Mouse (Mus musculus) hindbrain, embryonic 16.5 days (tissue): ENCODE measurements around the gene Ttc38. TPM values are rescaled to one million over a fixed set of nuclear protein-coding genes. Genes with fewer than 3 reads are reported as not detected.

Experiments
- ATAC-seq: fragments of 200-750 bp; cut with Nextera tagmentation; 2 replicates; pipeline ENCODE4 v1.8.0; 2017; ENCODE audit warnings: moderate TSS enrichment, moderate library complexity
- H3K27ac ChIP-seq: fragments of 300-500 bp; sonication (generic); 2 replicates; pipeline ENCODE4 v1.5.1; 2014; ENCODE audit warnings: low read depth, mild to moderate bottlenecking, control low read depth, low read length, moderate library complexity
- H3K27me3 ChIP-seq: fragments of 300-500 bp; sonication (generic); replicated peaks from 2 replicates; pipeline ENCODE4 v1.6.1; 2014; ENCODE audit warnings: low read length; ENCODE audit not compliant: control insufficient read depth, insufficient read depth
- H3K36me3 ChIP-seq: fragments of 300-500 bp; sonication (generic); 2 replicates; pipeline ENCODE4 v1.6.1; 2014; ENCODE audit warnings: mild to moderate bottlenecking, low read length, moderate library complexity, mixed read lengths; ENCODE audit not compliant: control insufficient read depth, insufficient read depth
- H3K4me1 ChIP-seq: fragments of 300-500 bp; sonication (generic); 2 replicates; pipeline ENCODE4 v1.6.1; 2014; ENCODE audit warnings: low read depth, low read length; ENCODE audit not compliant: control insufficient read depth, insufficient read depth
- H3K4me2 ChIP-seq: fragments of 300-500 bp; sonication (generic); 2 replicates; pipeline ENCODE4 v1.6.1; 2014; ENCODE audit warnings: mild to moderate bottlenecking, low read length, control low read depth, moderate library complexity
- H3K4me3 ChIP-seq: fragments of 300-500 bp; sonication (generic); 2 replicates; pipeline ENCODE4 v1.5.1; 2014; ENCODE audit warnings: mild to moderate bottlenecking, low read length, control low read depth, moderate library complexity
- H3K9ac ChIP-seq: fragments of 300-500 bp; sonication (generic); 2 replicates; pipeline ENCODE4 v1.6.1; 2014; ENCODE audit warnings: low read depth, mild to moderate bottlenecking, control low read depth, low read length, moderate library complexity
- H3K9me3 ChIP-seq: fragments of 300-500 bp; sonication (generic); 2 replicates; pipeline ENCODE4 v1.6.1; 2014; ENCODE audit warnings: mild to moderate bottlenecking, low read length, moderate library complexity; ENCODE audit not compliant: control insufficient read depth
- WGBS: fragments of 180-500 bp; shearing (Covaris S2); extraction: QIAGEN DNeasy Blood & Tissue Kit; methylation state at CpG from one replicate; pipeline ENCODE4 v1.1.7; 2014; 5-methylcytosine and 5-hydroxymethylcytosine counted together
- polyA plus RNA-seq: library from polyadenylated mRNA; unstranded; fragments of >200 nt; fragmentation: Nextera tagmentation; extraction: Ambion mirVana; gene quantifications from 2 replicates; pipeline ENCODE4 v1.2.1, GENCODE M21; 2015

The Ttc38 gene
- polyA plus RNA-seq, 1 experiment from 2014 or later = 3.2 TPM

- no peak overlapping the region; the same call in 1 of the 2 replicates for H3K27ac ChIP-seq
- no peak overlapping the region for H3K4me2 ChIP-seq
- H3K27me3 ChIP-seq = no peaks in the 10 kb centered on the region
- peaks cover 30% of the 10 kb centered on the region for H3K36me3 ChIP-seq
- 91% methylated on average over 7 of the region's 7 CpGs for WGBS
- no peak for ATAC-seq
- no peak overlapping the region for H3K4me3 ChIP-seq
- H3K9ac ChIP-seq = peak overlapping the region; percentile 8; the same call in 1 of the 2 replicates
- peaks cover 4% of the 10 kb centered on the region; the same call in 1 of the 2 replicates for H3K4me1 ChIP-seq
- no peaks in the 10 kb centered on the region for H3K9me3 ChIP-seq
These were observed 61.8 kb downstream of the Ttc38 start for GRCm38 (mm10) chr15:85893871-85894270.

GRCm38 (mm10) chr15:85896284-85896683 lies 64.2 kb downstream of the Ttc38 start:
- Histone ChIP-seq H3K27ac (no peak overlapping the region), H3K9ac (no peak overlapping the region), H3K4me1 (peaks cover 4% of the 10 kb centered on the region; the same call in 1 of the 2 replicates), H3K4me2 (no peak overlapping the region), H3K9me3 (no peaks in the 10 kb centered on the region), H3K4me3 (no peak overlapping the region), H3K36me3 (peaks cover 30% of the 10 kb centered on the region), H3K27me3 (no peaks in the 10 kb centered on the region)
- peak; percentile 16; the same call in 1 of the 2 replicates for ATAC-seq
- WGBS = 13% methylated on average over 8 of the region's 8 CpGs

- no peak overlapping the region for H3K4me2 ChIP-seq
- no peaks in the 10 kb centered on the region for H3K9me3 ChIP-seq
- no peak overlapping the region for H3K4me3 ChIP-seq
- WGBS = 76% methylated on average over 10 of the region's 10 CpGs
- no peaks in the 10 kb centered on the region for H3K27me3 ChIP-seq
- H3K9ac ChIP-seq = no peak overlapping the region
- H3K27ac ChIP-seq = no peak overlapping the region
- no peak for ATAC-seq
- H3K36me3 ChIP-seq = peaks cover 30% of the 10 kb centered on the region
- peaks cover 4% of the 10 kb centered on the region; the same call in 1 of the 2 replicates for H3K4me1 ChIP-seq
These were observed 65.0 kb downstream of the Ttc38 start for GRCm38 (mm10) chr15:85897113-85897512.

GRCm38 (mm10) chr15:85899396-85899795 lies 67.3 kb downstream of the Ttc38 start:
- Histone ChIP-seq H3K4me1 (no peaks in the 10 kb centered on the region; the same call in 1 of the 2 replicates), H3K9me3 (no peaks in the 10 kb centered on the region), H3K9ac (no peak overlapping the region), H3K4me2 (no peak overlapping the region), H3K27me3 (no peaks in the 10 kb centered on the region), H3K36me3 (peaks cover 23% of the 10 kb centered on the region; the same call in 1 of the 2 replicates), H3K4me3 (no peak overlapping the region), H3K27ac (no peak overlapping the region)
- ATAC-seq = no peak
- WGBS = 47% methylated on average over 6 of the region's 6 CpGs

- H3K9ac ChIP-seq = no peak overlapping the region
- no peak for ATAC-seq
- peaks cover 14% of the 10 kb centered on the region; the same call in 1 of the 2 replicates for H3K36me3 ChIP-seq
- no peaks in the 10 kb centered on the region for H3K9me3 ChIP-seq
- H3K27ac ChIP-seq = no peak overlapping the region
- H3K4me2 ChIP-seq = no peak overlapping the region
- no peaks in the 10 kb centered on the region for H3K27me3 ChIP-seq
- no peak overlapping the region for H3K4me3 ChIP-seq
- WGBS = 73% methylated on average over 8 of the region's 8 CpGs
- no peaks in the 10 kb centered on the region; the same call in 1 of the 2 replicates for H3K4me1 ChIP-seq
These were observed 68.2 kb downstream of the Ttc38 start for GRCm38 (mm10) chr15:85900318-85900717.

- H3K4me1 ChIP-seq = no peaks in the 10 kb centered on the region; the same call in 1 of the 2 replicates
- H3K27ac ChIP-seq = no peak overlapping the region
- no peaks in the 10 kb centered on the region for H3K27me3 ChIP-seq
- no peak overlapping the region for H3K4me3 ChIP-seq
- H3K36me3 ChIP-seq = peaks cover 12% of the 10 kb centered on the region; the same call in 1 of the 2 replicates
- ATAC-seq = no peak
- no peak overlapping the region for H3K9ac ChIP-seq
- H3K4me2 ChIP-seq = no peak overlapping the region
- no peaks in the 10 kb centered on the region for H3K9me3 ChIP-seq
- WGBS = 83% methylated on average over 12 of the region's 12 CpGs
These were observed 68.7 kb downstream of the Ttc38 start for GRCm38 (mm10) chr15:85900801-85901200.

- ATAC-seq = no peak
- Histone ChIP-seq H3K27ac (no peak overlapping the region), H3K36me3 (0 out of 2 replicates have a peak, but pooled peaks cover 8% of the 10 kb centered on the region), H3K4me3 (no peak overlapping the region), H3K9me3 (no peaks in the 10 kb centered on the region), H3K27me3 (no peaks in the 10 kb centered on the region), H3K4me2 (no peak overlapping the region), H3K9ac (no peak overlapping the region), H3K4me1 (no peaks in the 10 kb centered on the region)
- 85% methylated on average over 10 of the region's 10 CpGs for WGBS
These were observed 70.4 kb downstream of the Ttc38 start for GRCm38 (mm10) chr15:85902505-85902904.

GRCm38 (mm10) chr15:85903826-85904225 lies 71.7 kb downstream of the Ttc38 start:
- no peak overlapping the region for H3K27ac ChIP-seq

More at GRCm38 (mm10) chr15:85903826-85904225, 71.7 kb downstream of the Ttc38 start:
- H3K4me1 ChIP-seq = no peaks in the 10 kb centered on the region
- H3K4me3 ChIP-seq = no peak overlapping the region
- no peak for ATAC-seq
- H3K9ac ChIP-seq = no peak overlapping the region
- no peaks in the 10 kb centered on the region for H3K27me3 ChIP-seq
- 76% methylated on average over 8 of the region's 8 CpGs for whole genome bisulfite sequencing
- H3K36me3 ChIP-seq = no peaks in the 10 kb centered on the region
- H3K9me3 ChIP-seq = no peaks in the 10 kb centered on the region
- H3K4me2 ChIP-seq = no peak overlapping the region
